11 mouse cellular contexts compared by ENCODE assay signal in the genomic region with DNA sequence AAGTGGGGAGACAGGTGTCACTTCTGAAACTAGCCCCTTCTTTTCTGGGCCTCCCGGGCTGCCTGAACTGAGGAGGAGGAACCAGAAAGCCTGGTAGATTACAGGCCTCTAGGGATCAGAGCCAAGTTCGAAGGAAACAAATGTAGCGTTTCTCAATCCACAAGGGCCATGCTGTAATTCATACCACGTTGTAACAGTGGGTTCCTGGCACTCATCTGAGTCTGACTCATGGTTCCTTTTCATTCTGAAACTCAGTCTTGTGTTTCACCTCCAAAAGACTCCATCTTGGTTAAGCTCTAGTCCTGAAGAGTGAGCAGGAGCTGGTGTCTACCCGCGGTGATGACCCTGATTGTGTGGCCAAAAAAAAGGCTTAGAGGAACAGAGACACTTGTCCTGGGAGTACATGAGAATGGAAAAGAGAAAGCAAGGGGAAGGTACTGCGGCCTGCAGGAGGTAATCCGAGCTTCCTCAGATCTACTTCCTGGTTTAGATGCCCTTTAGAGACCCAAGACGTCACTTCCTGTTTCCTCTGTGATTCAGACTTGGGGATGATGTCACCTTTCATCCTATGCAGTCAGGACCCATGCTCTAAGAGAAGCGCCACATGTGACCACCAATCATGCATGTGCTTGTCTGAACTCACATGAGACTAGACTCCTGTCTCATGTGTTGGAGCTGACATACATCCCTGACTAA. TPM values are rescaled to one million over a fixed set of nuclear protein-coding genes. Genes with fewer than 3 reads are reported as not detected.
DNase-seq lines count a peak whose midpoint lies in the region; ATAC-seq and TF ChIP-seq lines count a peak whose summit lies in the region.
"Had no signal": no experiment of that assay in that cellular context is flagged by ENCODE, and none has a peak within 500 bp of the region (broad histone marks: within the 10 kb centered on the region; RNA-seq: fewer than 3 reads in every experiment).

No protein-coding gene starts in this region.

- ATAC-seq in liver, embryonic 16.5 days (ENCODE audit: low read depth) = no peak
- no peak for ATAC-seq in liver, embryonic 12.5 days
- ATAC-seq in stomach, postnatal 0 days (ENCODE audit: low FRiP score, low TSS enrichment) = peak; percentile 53
- ATAC-seq in midbrain, embryonic 13.5 days = no peak

- no peak overlapping the region for H3K9ac ChIP-seq in liver, embryonic 16.5 days (ENCODE audit: low read depth, low read length)
- no peak overlapping the region for H3K9ac ChIP-seq in liver, embryonic 12.5 days
- no peak overlapping the region for H3K9ac ChIP-seq in stomach, postnatal 0 days (ENCODE audit: low read length)
- no peak overlapping the region for H3K9ac ChIP-seq in midbrain, embryonic 13.5 days (replicated peaks)
- H3K9ac ChIP-seq: liver, embryonic 15.5 days; neural tube, embryonic 13.5 days had no signal

- H3K27me3 ChIP-seq in liver, embryonic 16.5 days (ENCODE audit: control insufficient read depth, insufficient read depth, low read depth, low read length) = no peaks in the 10 kb centered on the region
- 0 out of 2 replicates have a peak, but pooled peaks cover under 1% of the 10 kb centered on the region for H3K27me3 ChIP-seq in liver, embryonic 12.5 days (replicated peaks)
- H3K27me3 ChIP-seq in stomach, postnatal 0 days (ENCODE audit: control insufficient read depth, insufficient read depth, low read length) = no peaks in the 10 kb centered on the region
- no peaks in the 10 kb centered on the region for H3K27me3 ChIP-seq in midbrain, embryonic 13.5 days
- H3K27me3 ChIP-seq: liver, embryonic 15.5 days; neural tube, embryonic 13.5 days had no signal

- no peak overlapping the region for H3K4me2 ChIP-seq in liver, embryonic 16.5 days (ENCODE audit: low read depth, low read length)
- no peak overlapping the region for H3K4me2 ChIP-seq in liver, embryonic 12.5 days
- no peak overlapping the region for H3K4me2 ChIP-seq in stomach, postnatal 0 days (replicated peaks; ENCODE audit: low read depth)
- H3K4me2 ChIP-seq in midbrain, embryonic 13.5 days (replicated peaks) = no peak overlapping the region
- H3K4me2 ChIP-seq: liver, embryonic 15.5 days; neural tube, embryonic 13.5 days had no signal

- no peaks in the 10 kb centered on the region for H3K9me3 ChIP-seq in liver, embryonic 16.5 days (replicated peaks; ENCODE audit: control insufficient read depth, low read length)
- H3K9me3 ChIP-seq in liver, embryonic 12.5 days (replicated peaks) = no peaks in the 10 kb centered on the region
- H3K9me3 ChIP-seq in stomach, postnatal 0 days (ENCODE audit: control insufficient read depth, low read length) = no peaks in the 10 kb centered on the region
- H3K9me3 ChIP-seq in midbrain, embryonic 13.5 days = no peaks in the 10 kb centered on the region
- H3K9me3 ChIP-seq: liver, embryonic 15.5 days; neural tube, embryonic 13.5 days had no signal

- WGBS in liver, embryonic 16.5 days (ENCODE audit: insufficient replicate concordance) = 47% methylated on average over 10 of the region's 10 CpGs
- 59% methylated on average over 10 of the region's 10 CpGs for WGBS in liver, embryonic 12.5 days (ENCODE audit: insufficient replicate concordance)
- WGBS in stomach, postnatal 0 days = 57% methylated on average over 10 of the region's 10 CpGs
- WGBS in midbrain, embryonic 13.5 days = 84% methylated on average over 10 of the region's 10 CpGs

- H3K27ac ChIP-seq in liver, embryonic 16.5 days (ENCODE audit: low read length) = 0 out of 2 replicates have a peak overlapping the region, but pooled peaks have one; percentile 1
- H3K27ac ChIP-seq in liver, embryonic 12.5 days = no peak overlapping the region
- 0 out of 2 replicates have a peak overlapping the region, but pooled peaks have one; percentile 50 for H3K27ac ChIP-seq in stomach, postnatal 0 days (replicated peaks)
- H3K27ac ChIP-seq in midbrain, embryonic 13.5 days = no peak overlapping the region
- H3K27ac ChIP-seq: liver, embryonic 15.5 days; neural tube, embryonic 13.5 days had no signal

- no peaks in the 10 kb centered on the region for H3K36me3 ChIP-seq in liver, embryonic 16.5 days (ENCODE audit: control insufficient read depth, insufficient read depth)
- no peaks in the 10 kb centered on the region for H3K36me3 ChIP-seq in liver, embryonic 12.5 days
- no peaks in the 10 kb centered on the region for H3K36me3 ChIP-seq in stomach, postnatal 0 days (ENCODE audit: control insufficient read depth, insufficient read depth, low read length)
- no peaks in the 10 kb centered on the region for H3K36me3 ChIP-seq in midbrain, embryonic 13.5 days
- H3K36me3 ChIP-seq: liver, embryonic 15.5 days; neural tube, embryonic 13.5 days had no signal

- no peak for TF ChIP-seq EP300 in stomach, postnatal 0 days (optimal IDR thresholded peaks at IDR 0.05)

- H3K4me1 ChIP-seq in liver, embryonic 16.5 days (ENCODE audit: control insufficient read depth, low read depth, low read length) = peaks cover 7% of the 10 kb centered on the region
- H3K4me1 ChIP-seq in liver, embryonic 12.5 days = peaks cover 23% of the 10 kb centered on the region
- H3K4me1 ChIP-seq in stomach, postnatal 0 days (replicated peaks; ENCODE audit: control insufficient read depth, insufficient read depth) = no peaks in the 10 kb centered on the region
- peaks cover 5% of the 10 kb centered on the region for H3K4me1 ChIP-seq in midbrain, embryonic 13.5 days (replicated peaks)

- no peak overlapping the region for H3K4me3 ChIP-seq in liver, embryonic 16.5 days (ENCODE audit: low read depth, low read length)
- H3K4me3 ChIP-seq in liver, embryonic 12.5 days = no peak overlapping the region
- H3K4me3 ChIP-seq in stomach, postnatal 0 days (ENCODE audit: low read depth, low read length) = no peak overlapping the region
- H3K4me3 ChIP-seq in midbrain, embryonic 13.5 days (replicated peaks) = no peak overlapping the region
- H3K4me3 ChIP-seq: liver, embryonic 15.5 days; neural tube, embryonic 13.5 days had no signal

- TF ChIP-seq CTCF in stomach, postnatal 0 days (IDR thresholded peaks at IDR 0.05; ENCODE audit: low read depth) = no peak

- peak; percentile 38 for DNase-seq in adrenal gland, adult 8-10 months
- DNase-seq in lung, adult 18-20 months = peak; percentile 53 to 72
- DNase-seq in stomach, postnatal 0 days (ENCODE audit: low spot score) = no peak
- no peak for DNase-seq in ovary, postnatal 36 days (ENCODE audit: low spot score)
- DNase-seq in layer of hippocampus, postnatal 10 days (ENCODE audit: low spot score in 2 of 2) = no peak
- DNase-seq: kidney, postnatal 14 days had no signal

RNA-seq across cellular contexts. Expression of a gene that starts 30.3 kb away (rescaled TPM):
- 30.0 and 32.0 TPM in 2 replicates for polyA plus RNA-seq in liver, embryonic 16.5 days (2015; fragmentation: Nextera tagmentation; extraction: Ambion mirVana)
- polyA plus RNA-seq in liver, embryonic 12.5 days (2016; fragmentation: Nextera tagmentation; extraction: Ambion mirVana) = 66.9 and 71.2 TPM in 2 replicates
- 1 to 10 TPM; 1.7 to 3.4 (median 2.0) TPM for total RNA-seq in adrenal gland, adult 8-10 months (2022)
- polyA plus RNA-seq in stomach, postnatal 0 days (2015; fragmentation: Nextera tagmentation; extraction: Ambion mirVana) = 18.9 and 19.8 TPM in 2 replicates
- 32.3 and 34.3 TPM in 2 replicates for polyA plus RNA-seq in midbrain, embryonic 13.5 days (2015; fragmentation: Nextera tagmentation; extraction: Ambion mirVana)
- 1 to 10 TPM; 3.6 to 4.2 TPM for total RNA-seq in layer of hippocampus, postnatal 10 days (2021)

Comparison
In these comparisons a context has a peak if more than half of its experiments do, and no peak if none do; other contexts are left out.
1. H3K27ac ChIP-seq: peak in liver, embryonic 16.5 days (single experiment) and stomach, postnatal 0 days (single experiment); none in liver, embryonic 12.5 days (single experiment) and midbrain, embryonic 13.5 days (single experiment).
2. DNase-seq: peak in adrenal gland, adult 8-10 months (single experiment) and lung, adult 18-20 months (2 of 2); none in stomach, postnatal 0 days (single experiment), ovary, postnatal 36 days (single experiment) and layer of hippocampus, postnatal 10 days (0 of 2).